Mouse (Mus musculus): ENCODE data around the gene 1110008L16Rik. TPM values are rescaled to one million over a fixed set of nuclear protein-coding genes. Genes with fewer than 3 reads are reported as not detected.
"Not testable (repeated sequence)": the region's sequence is repeated elsewhere in the genome, so short reads cannot be mapped to it uniquely, and the experiment has no call there.

The 1110008L16Rik gene
- total RNA-seq, 4 experiments from 2014 or later = 8.4 to 8.8 (median 8.7) TPM

- not testable (repeated sequence) for DNase-seq (ENCODE audit: low spot score in 2 of 2)
Measured at GRCm38 (mm10) chr12:55338490-55338889, 39.1 kb downstream of the 1110008L16Rik start.

DNA sequence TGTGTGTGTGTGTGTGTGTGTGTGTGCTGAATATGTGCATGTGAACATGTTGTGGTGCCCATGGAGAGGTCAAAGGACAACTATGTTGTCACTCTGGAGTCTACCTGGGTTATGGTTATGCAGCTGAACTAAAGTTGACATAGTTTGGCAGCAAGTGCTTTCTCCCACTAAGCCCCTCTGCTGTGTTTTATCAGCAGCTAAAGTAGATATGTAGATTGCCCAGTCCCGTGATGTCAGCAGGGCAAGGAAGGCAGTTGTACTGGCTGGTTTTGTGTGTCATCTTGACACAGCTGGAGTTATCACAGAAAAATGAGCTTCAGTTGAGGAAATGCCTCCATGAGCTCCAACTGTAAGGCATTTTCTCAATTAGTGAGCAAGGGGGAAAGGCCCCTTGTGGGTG lies 43.7 kb downstream of the 1110008L16Rik start:
- DNase-seq (ENCODE audit: low spot score in 2 of 2) = not testable (repeated sequence)

DNA sequence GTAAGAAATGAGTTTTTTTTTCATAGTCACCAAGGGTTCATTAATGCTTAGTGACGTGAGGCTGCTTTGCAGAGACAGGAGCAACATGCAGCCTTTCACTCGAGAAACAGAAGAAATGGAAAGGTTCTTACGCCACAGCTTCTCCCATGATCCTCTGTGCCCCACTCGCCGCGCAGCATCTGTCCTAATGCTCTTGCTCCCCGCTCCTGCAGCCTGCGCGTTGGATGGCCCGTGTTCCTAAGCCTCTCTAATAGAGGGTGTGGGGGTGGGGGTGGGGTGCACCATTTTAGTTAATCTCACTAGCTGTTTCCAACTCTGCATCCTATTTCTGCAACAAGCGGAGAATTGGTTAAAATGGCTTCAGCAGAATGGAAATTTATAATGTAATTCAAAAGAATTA lies 44.6 kb downstream of the 1110008L16Rik start:
- DNase-seq (ENCODE audit: low spot score in 2 of 2) = no peak

DNA sequence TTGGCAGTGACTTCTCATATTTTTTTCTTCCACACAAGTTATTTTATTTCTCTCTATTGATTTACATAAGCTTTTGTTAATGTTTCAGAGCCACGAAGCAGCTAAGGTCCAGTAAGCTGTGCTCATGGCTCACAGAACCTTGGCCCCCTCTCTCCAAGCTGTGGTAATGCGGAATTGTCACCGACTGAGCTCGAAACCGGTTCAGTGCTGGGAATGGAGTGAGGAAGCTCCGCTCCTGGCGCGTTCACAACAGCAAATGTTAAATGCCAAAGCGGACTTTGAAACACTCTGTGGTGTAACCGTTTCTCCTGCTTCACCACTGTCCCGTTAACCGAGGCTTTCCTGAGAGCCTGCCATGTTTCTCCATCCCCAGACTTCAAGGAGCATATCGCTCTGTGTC lies 45.2 kb downstream of the 1110008L16Rik start:
- DNase-seq (ENCODE audit: low spot score in 2 of 2) = peak in 1 of 2 experiments; percentile 10

GRCm38 (mm10) chr12:55353423-55353822 lies 54.0 kb downstream of the 1110008L16Rik start:
- DNase-seq (ENCODE audit: low spot score in 2 of 2) = no peak

DNA sequence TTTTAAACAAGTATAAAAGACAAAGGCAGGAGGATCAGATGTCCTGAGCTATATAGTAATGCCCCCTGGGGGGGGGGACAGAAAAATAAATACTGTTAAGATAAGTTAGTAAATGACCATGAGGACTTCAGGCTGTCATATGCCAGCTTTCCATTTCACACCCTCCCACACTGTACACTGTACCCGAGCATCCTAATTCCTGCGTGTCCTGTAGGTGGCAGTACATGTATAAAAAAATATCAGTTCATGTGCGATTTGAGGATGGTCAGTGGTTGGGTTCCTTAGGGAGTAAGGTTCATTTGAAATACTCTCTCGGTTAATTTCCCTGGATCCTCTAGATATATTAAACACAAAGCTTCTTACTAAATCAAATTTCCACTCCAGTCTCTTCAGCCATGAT lies 55.5 kb downstream of the 1110008L16Rik start:
- peak; percentile 11 to 23 for DNase-seq (ENCODE audit: low spot score in 2 of 2)

GRCm38 (mm10) chr12:55357303-55357702 lies 57.9 kb downstream of the 1110008L16Rik start:
- DNase-seq (ENCODE audit: low spot score in 2 of 2) = no peak

DNA sequence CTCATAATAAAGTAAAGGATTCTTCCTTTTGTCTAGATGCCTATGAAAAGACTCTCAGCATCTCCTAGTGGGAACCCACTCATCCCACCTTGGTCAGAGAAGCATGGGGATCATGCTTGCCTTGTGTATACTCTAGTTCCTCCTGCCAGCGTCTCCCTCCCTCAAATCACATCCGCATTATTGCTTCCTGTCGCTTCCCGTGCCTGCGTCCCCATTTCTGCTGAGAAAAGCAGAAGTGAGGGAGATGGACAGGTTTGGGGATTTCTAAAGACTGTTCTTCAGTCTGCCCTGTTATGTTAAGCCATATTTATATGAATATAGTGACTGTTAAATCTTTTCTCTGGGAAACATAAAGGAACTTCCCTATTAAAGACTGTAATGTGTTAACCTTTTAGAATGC lies 61.6 kb downstream of the 1110008L16Rik start:
- no peak for DNase-seq (ENCODE audit: low spot score in 2 of 2)

DNA sequence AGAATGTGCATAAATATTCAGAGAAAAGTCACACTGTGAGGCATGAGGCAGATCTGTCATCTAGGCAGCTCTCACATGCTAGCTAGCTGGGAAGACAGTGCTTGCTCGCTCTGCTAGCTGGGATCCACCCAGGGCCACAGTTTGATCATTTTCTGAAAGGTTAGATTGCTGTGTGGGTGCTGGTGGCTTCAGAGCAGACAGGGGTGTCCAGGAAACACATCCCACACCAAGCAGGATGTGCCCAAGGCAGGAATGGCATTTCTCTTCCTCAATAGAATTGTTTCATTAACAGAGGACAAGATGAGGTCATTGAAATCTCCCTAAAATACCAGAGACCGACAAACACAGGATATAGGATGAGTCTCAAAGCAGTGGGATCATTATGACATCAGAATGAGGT lies 65.7 kb downstream of the 1110008L16Rik start:
- no peak for DNase-seq (ENCODE audit: low spot score in 2 of 2)

DNA sequence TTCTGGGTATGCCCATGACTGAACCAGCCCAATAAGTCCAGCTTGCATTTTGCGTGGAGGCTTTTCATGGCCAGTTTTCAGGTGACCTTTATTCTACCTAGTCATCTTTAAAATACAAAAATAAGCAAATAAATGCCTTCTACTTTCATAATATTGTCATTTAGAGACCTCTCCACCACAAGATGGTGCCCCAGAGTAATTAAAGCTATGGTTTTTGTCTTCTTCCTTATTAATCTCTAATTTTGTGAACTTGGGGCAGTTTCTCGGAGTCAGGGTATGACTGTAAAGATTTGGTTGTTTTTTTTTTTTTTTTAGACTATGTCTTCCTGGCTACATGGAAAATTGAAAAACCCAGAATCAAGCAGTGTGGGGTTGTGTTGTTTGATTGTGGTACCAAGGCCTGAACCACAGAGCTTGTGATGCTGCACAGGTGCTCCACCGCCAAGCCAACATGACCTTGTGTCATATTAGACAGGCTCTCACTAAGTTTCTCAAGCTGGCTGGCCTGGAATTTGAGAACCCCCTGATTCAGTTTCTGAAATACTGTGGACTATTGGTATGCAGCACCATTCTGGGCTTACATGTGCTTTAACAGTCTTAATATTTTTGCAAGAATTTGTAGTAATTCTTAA lies 73.2 kb downstream of the 1110008L16Rik start:
- DNase-seq (ENCODE audit: low spot score in 2 of 2) = no peak

GRCm38 (mm10) chr12:55376956-55377609 lies 77.7 kb downstream of the 1110008L16Rik start:
- DNase-seq (ENCODE audit: low spot score in 2 of 2) = no peak

DNA sequence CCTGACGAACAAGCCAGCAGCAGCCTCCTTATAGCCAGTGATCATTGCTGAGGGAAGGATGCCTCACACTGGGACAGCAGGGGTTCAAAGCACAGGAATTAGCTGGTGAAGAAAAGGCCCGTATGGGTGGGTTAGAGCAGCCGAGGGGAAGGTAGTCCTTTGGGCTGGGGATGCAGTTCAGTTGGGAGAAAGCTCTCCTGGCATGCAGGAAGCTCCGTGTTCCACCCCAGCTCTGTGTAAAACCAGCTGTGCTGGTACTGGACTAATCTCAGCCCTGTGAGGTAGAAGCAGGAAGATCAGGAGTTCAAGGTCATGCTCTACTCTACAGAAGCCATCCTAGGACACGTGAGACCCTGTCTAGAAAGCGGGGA lies 78.2 kb downstream of the 1110008L16Rik start:
- no peak for DNase-seq (ENCODE audit: low spot score in 2 of 2)

DNA sequence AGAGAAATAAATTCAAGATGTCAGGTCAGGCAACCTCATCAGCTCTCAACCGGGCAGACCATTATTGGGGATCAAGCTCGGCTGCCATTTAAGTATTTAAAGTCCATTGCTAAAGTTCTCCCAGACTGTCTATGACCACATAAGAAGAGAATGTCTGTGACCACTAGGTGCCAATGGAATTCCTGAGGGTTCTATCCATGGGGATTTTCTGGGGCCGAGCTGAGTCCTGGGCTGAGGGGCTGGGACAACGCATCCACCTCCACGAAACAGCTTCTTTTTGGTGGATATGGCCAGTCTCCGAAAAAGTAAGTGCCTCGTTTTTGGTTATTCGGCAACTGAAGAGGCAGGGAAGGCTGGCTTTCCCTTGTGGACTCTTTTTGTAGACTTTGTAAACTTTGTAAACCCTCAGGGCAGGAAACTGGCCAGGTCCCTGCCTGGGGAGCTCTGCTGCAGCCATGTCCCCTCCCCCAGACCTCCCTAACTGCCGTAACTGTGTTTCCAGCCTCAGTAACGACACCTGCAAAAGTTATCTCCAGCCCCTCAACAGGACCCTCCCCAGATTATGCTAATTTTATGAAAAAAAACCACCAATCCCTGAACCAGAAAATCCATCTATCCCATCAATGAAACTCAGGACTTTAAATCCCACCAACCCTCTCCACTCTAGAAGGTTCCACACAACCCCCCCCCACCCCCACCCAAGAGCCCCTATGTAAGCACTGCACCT lies 84.8 kb downstream of the 1110008L16Rik start, which contains the start of gene Psma6:
Gene Psma6 (plus strand): TSS at position 200 of the 727 bp plus-strand sequence.
- no peak for DNase-seq (ENCODE audit: low spot score in 2 of 2)

DNA sequence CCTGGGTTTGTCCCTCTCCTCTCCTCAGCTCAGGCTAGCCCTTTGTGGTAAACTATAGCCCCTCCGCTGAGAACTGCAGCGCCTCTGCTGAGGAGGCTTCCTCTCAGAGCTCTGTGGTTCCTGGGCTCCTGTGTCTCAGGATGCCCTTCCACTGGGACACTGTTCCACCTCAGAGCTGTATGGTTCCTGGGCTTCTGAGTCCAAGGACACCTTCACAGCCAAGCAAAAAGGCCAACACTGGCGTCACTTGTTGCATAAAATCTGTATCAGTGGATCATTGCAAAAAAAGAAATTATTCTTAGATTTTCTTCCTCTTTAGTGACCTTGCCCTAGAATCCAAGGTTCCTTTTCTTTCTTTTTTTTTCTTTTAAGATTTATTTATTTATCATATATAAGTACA lies 85.4 kb downstream of the 1110008L16Rik start:
- no peak for DNase-seq (ENCODE audit: low spot score in 2 of 2)

DNA sequence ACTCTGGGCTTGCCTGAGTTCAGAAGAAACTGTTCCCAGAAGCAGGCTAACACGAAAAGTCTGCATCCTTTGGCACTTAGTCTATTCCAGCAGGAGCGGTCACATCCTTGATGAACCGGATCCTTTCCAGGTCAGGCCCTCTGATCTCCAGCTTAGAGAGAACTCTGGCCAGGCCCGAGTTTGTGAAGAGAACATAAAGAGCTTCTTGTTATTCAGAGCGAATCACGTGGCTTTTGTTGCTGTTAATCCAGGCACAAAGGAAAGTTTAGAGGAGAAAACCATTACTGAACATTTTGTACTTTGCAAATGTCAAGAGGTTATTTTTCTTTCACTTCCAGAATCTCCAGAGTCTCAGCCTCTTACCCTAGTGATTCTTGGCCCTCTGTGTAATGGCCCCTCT lies 86.6 kb downstream of the 1110008L16Rik start:
- peak in 1 of 2 experiments; percentile 12 for DNase-seq (ENCODE audit: low spot score in 2 of 2)

DNA sequence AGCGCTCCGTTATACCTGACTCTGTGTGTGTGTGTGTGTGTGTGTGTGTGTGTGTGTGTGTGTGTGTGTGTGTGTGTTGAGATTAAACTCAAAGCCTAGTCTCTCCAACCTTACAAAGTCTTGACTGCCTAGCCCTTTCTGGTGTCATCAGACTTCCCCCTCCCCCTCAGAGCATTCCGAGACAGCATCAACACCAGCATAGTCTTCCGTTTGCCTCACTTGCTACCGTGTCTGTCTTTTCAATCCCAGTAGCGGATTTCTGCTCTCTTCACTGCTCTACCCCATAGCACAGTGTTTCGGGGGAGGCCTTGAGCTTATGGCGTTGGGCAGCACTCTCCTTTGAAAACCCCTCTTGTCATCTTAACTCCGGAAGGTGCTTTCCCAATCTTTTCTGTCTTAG lies 87.1 kb downstream of the 1110008L16Rik start:
- no peak for DNase-seq (ENCODE audit: low spot score in 2 of 2)

DNA sequence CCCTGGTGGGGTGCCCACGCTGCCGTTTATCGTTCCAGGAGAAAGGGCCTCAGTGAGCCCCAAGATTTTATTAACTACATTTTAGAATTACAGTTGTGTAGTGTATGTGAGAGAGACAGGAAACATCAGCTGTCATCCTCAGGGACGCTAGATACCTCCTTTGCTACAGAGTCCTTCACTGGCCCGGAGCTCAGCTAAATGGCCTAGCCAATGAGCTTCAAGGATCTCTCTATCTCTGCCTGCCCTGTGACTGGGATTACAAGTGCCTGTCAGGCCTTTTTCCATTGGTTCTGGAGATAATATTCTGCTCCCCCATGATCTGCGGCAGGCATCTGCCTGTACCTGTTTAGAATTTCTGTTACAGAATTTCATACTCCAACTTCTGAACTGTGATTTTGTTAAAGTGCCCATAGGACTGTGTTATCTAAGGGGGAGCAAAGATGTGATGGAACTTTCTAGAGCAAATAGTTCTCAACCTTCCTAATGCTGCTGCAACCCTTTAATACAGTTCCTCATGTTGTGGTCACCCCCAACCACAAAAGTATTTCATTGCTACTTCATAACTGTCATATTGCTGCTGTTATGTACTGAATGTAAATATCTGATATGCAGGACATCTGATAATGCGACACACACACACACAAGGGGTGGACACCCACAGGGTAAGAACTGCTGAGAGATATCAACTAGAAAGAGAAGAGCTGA lies 87.9 kb downstream of the 1110008L16Rik start:
- DNase-seq (ENCODE audit: low spot score in 2 of 2) = no peak

GRCm38 (mm10) chr12:55387788-55388465 lies 88.5 kb downstream of the 1110008L16Rik start:
- no peak for DNase-seq (ENCODE audit: low spot score in 2 of 2)

DNA sequence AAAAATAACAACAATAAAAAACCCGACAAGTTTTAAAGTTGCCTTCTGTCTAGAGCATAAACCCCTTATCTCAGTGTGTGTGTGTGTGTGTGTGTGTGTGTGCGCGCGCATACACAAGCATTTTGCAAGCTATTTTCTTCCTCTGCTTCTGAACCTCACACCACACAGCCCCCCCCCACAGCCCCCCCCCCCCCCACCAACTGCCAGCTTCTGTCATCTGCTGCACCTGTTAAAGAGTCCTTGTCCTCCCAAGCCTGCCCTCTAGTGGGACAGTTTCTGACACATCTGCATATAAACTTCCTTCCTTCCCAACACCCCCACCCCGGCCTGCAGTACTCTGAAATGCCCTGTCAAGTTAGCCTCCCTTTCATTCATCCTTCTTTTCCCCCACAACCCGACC lies 89.1 kb downstream of the 1110008L16Rik start:
- DNase-seq (ENCODE audit: low spot score in 2 of 2) = no peak

DNA sequence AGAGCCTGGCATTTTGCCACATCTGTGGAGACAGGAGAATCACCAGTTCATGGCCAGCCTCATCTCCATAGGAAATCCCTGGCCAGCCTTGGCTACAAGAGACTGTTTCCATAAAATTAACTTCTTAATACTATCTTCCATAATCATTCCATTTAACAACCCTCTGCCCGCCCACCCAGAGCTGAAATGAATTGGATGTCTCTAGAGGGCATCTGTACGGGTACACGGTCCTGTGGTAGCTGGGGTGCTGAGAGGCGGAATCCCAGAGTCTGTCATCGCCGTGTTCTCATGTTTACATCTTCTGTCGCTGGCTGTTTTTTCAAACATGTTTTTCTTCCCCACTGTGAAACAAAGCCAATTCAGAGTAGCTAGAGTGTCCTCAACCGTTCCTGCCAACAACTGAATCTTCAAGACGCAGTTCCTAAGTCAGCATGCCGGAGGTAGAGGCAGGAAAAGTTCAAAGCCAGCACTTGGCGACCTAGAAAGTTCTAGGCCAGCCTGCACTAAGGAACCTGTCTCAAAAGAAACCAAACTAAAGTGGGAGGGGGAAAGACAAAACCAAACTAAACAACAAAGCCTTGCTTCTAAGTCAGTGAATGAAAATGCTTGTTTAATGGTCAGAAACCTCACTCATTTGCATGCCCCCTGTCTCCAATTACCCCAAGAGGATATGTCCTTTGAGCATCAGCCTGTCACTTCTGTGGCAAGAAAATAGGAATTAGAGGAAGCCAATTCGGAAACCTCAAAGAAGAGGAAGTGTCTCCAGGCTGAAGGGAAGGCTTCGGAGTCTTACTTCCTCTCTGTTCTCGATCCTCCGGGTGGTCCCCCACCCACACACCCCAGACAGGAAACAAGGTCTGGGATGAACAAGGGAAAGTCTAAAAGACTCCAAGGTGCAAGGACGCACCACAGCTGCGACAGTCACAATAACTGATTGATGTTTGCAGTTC lies 90.0 kb downstream of the 1110008L16Rik start:
- DNase-seq (ENCODE audit: low spot score in 2 of 2) = no peak

All from layer of hippocampus, adult 8-10 months (tissue).